Comparison of ENCODE assay signal across 9 mouse cellular contexts in genomic region chr10:69583874-69584481, GRCm38 (mm10).
DNase-seq lines count a peak whose midpoint lies in the region; ATAC-seq and TF ChIP-seq lines count a peak whose summit lies in the region.
"Had no signal": no experiment of that assay in that cellular context is flagged by ENCODE, and none has a peak within 500 bp of the region (broad histone marks: within the 10 kb centered on the region; RNA-seq: fewer than 3 reads in every experiment).

No protein-coding gene starts in this region.

- no peak for TF ChIP-seq CTCF in layer of hippocampus, adult 2 months (conservative IDR thresholded peaks at IDR 0.05)

- no peak overlapping the region for H3K9ac ChIP-seq in heart, embryonic 15.5 days
- no peak overlapping the region for H3K9ac ChIP-seq in midbrain, embryonic 13.5 days (replicated peaks)

- H3K9me3 ChIP-seq in heart, embryonic 15.5 days (replicated peaks) = no peaks in the 10 kb centered on the region
- H3K9me3 ChIP-seq in midbrain, embryonic 13.5 days = no peaks in the 10 kb centered on the region

- ATAC-seq in heart, embryonic 15.5 days (replicated peaks; ENCODE audit: insufficient number of reproducible peaks, insufficient read depth, low FRiP score, low read depth) = peak; percentile 62
- ATAC-seq in midbrain, embryonic 13.5 days = peak; percentile 67; the same call in 1 of the 2 replicates

- H3K4me2 ChIP-seq in heart, embryonic 15.5 days = no peak overlapping the region
- no peak overlapping the region for H3K4me2 ChIP-seq in midbrain, embryonic 13.5 days (replicated peaks)

- 19% methylated on average over 11 of the region's 11 CpGs for WGBS in heart, embryonic 15.5 days
- WGBS in midbrain, embryonic 13.5 days = 27% methylated on average over 11 of the region's 11 CpGs

- peaks cover 30% of the 10 kb centered on the region for H3K4me1 ChIP-seq in heart, embryonic 15.5 days (replicated peaks)
- peaks cover 40% of the 10 kb centered on the region for H3K4me1 ChIP-seq in midbrain, embryonic 13.5 days (replicated peaks)

- H3K4me3 ChIP-seq in layer of hippocampus, adult 2 months = no peak overlapping the region
- no peak overlapping the region for H3K4me3 ChIP-seq in heart, embryonic 15.5 days
- H3K4me3 ChIP-seq in midbrain, embryonic 13.5 days (replicated peaks) = no peak overlapping the region
- H3K4me3 ChIP-seq: erythroblast, embryonic 14.5 days had no signal

- H3K27ac ChIP-seq in layer of hippocampus, adult 2 months = peak overlapping the region; percentile 39
- peak overlapping the region; percentile 11 for H3K27ac ChIP-seq in heart, embryonic 15.5 days
- H3K27ac ChIP-seq in midbrain, embryonic 13.5 days = peak overlapping the region; percentile 83

- no peak for DNase-seq in layer of hippocampus, adult 2 months (ENCODE audit: low spot score in 2 of 2)
- DNase-seq in layer of hippocampus, postnatal 36 days = no peak
- peak; percentile 80 for DNase-seq in kidney, postnatal 14 days
- DNase-seq in layer of hippocampus, postnatal 25 days (ENCODE audit: extremely low spot score in 1 of 2, low spot score in 1 of 2) = no peak
- DNase-seq in B cell, adult 2 months = no peak
- no peak for DNase-seq in right cerebral cortex, adult 18-20 months

- no peaks in the 10 kb centered on the region for H3K27me3 ChIP-seq in heart, embryonic 15.5 days
- H3K27me3 ChIP-seq in midbrain, embryonic 13.5 days = no peaks in the 10 kb centered on the region

- no peaks in the 10 kb centered on the region for H3K36me3 ChIP-seq in heart, embryonic 15.5 days
- 0 out of 2 replicates have a peak, but pooled peaks cover 4% of the 10 kb centered on the region for H3K36me3 ChIP-seq in midbrain, embryonic 13.5 days

Comparison
In these comparisons a context has a peak if more than half of its experiments do, and no peak if none do; other contexts are left out.
1. H3K27ac ChIP-seq: peak in every context shown above with its lines; median percentile 83 in midbrain, embryonic 13.5 days; 39 in layer of hippocampus, adult 2 months; 11 in heart, embryonic 15.5 days.